Mouse (Mus musculus) colon, adult 2 months (tissue): ENCODE data around the gene Olfr1418. TPM values are rescaled to one million over a fixed set of nuclear protein-coding genes. Genes with fewer than 3 reads are reported as not detected.

Experiments used
- polyA plus RNA-seq: library from polyadenylated mRNA; depleted of rRNA; stranded (reverse); fragments of >200 nt; gene quantifications from 2 replicates; pipeline ENCODE4 v1.2.3, GENCODE M21; 2012; rRNA removed

Gene Olfr1418
- not detected in 2 replicates for polyA plus RNA-seq

GRCm38 (mm10) chr19:11860966-11861365 is at the start of gene Olfr1418:
Gene Olfr1418, minus strand, starts transcription at chr19:11861066.

DNA sequence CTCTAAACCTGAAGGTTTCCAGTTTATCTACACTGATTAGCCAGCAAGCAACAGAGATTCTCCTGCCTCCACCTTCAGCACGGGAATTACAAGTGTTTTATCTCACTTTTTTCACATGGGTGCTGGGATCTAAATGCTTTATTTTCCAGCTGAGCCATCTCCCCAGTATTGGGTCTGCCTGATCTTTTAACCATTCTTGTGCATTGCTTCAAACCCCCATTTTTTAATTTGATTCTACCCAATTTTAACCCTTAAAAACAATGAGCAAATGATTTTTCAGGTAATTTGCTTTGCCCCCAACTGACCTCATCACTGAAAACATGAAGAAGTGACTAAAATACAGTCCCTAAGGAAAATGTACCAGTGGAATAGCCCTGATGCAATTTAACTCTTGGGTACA is 25.4 kb upstream of the Olfr1418 start, which contains the start of gene Olfr1420:
Gene Olfr1420, plus strand, starts transcription at position 301 of the 400 bp plus-strand sequence.

GRCm38 (mm10) chr19:11875006-11875405 is 14.1 kb upstream of the Olfr1418 start, which contains the start of gene Olfr1419:
Gene Olfr1419, minus strand, starts transcription at chr19:11875106.

GRCm38 (mm10) chr19:11839119-11839518 is 21.7 kb downstream of the Olfr1418 start, which contains the start of gene Olfr1417:
Gene Olfr1417, minus strand, starts transcription at chr19:11839219.

GRCm38 (mm10) chr19:11819143-11819700 is 41.6 kb downstream of the Olfr1418 start, which contains the start of gene Stx3:
Gene Stx3, minus strand, starts transcription at chr19:11819403.

Other genes with a start within 250 kb of the Olfr1418 start
- gene Ms4a2, start 237.3 kb downstream of the Olfr1418 start, polyA plus RNA-seq: not detected in 2 replicates
- not detected in 2 replicates for gene Ms4a3, start 220.2 kb downstream of the Olfr1418 start, polyA plus RNA-seq
- gene Oosp2, start 200.5 kb downstream of the Olfr1418 start, polyA plus RNA-seq: not detected in 2 replicates
- not detected in 2 replicates for gene Oosp1, start 169.9 kb downstream of the Olfr1418 start, polyA plus RNA-seq
- gene Oosp3, start 164.0 kb downstream of the Olfr1418 start, polyA plus RNA-seq: not detected in 2 replicates
- not detected in 2 replicates for gene Gif, start 113.5 kb downstream of the Olfr1418 start, polyA plus RNA-seq
- 6.7 and 7.3 TPM in 2 replicates for gene Mrpl16, start 90.7 kb downstream of the Olfr1418 start, polyA plus RNA-seq
- 18.1 and 22.3 TPM in 2 replicates for gene Stx3, start 41.7 kb downstream of the Olfr1418 start, polyA plus RNA-seq
- not detected in 2 replicates for gene Olfr1417, start 21.8 kb downstream of the Olfr1418 start, polyA plus RNA-seq
- gene Olfr1419, start 14.0 kb upstream of the Olfr1418 start, polyA plus RNA-seq: not detected in 2 replicates
- gene Olfr1420, start 25.5 kb upstream of the Olfr1418 start, polyA plus RNA-seq: not detected in 2 replicates
- 8.1 and 9.0 TPM in 2 replicates for gene Patl1, start 51.3 kb upstream of the Olfr1418 start, polyA plus RNA-seq
- gene Osbp, start 104.9 kb upstream of the Olfr1418 start, polyA plus RNA-seq: 15.3 and 15.4 TPM in 2 replicates
- not detected in 2 replicates for gene Olfr1423, start 180.3 kb upstream of the Olfr1418 start, polyA plus RNA-seq
- not detected in 2 replicates for gene Olfr1424, start 201.6 kb upstream of the Olfr1418 start, polyA plus RNA-seq
- gene Olfr1425, start 216.7 kb upstream of the Olfr1418 start, polyA plus RNA-seq: not detected in 2 replicates
- not detected in 2 replicates for gene Olfr1426, start 230.9 kb upstream of the Olfr1418 start, polyA plus RNA-seq
- gene Olfr1427, start 242.3 kb upstream of the Olfr1418 start, polyA plus RNA-seq: not detected in 2 replicates